Mouse (Mus musculus): ENCODE measurements around the gene Fig4. TPM values are rescaled to one million over a fixed set of nuclear protein-coding genes. Genes with fewer than 3 reads are reported as not detected.

Fig4 gene
- polyA plus RNA-seq (2012; ENCODE audit: insufficient read depth, insufficient read length, low replicate concordance, missing spikeins) = not detected in 2 replicates

- Histone ChIP-seq H3K4me3 (ENCODE audit: insufficient read depth, low read depth, low read length) (peak within 1 kb of the TSS; percentile 67), H3K4me1 (ENCODE audit: control insufficient read depth, insufficient read depth, low read length) (peaks cover 2% of the 10 kb centered on the region; the same call in 1 of the 2 replicates), H3K27ac (ENCODE audit: insufficient read depth, low read depth, low read length) (peak within 1 kb of the TSS; percentile 50; the same call in 1 of the 2 replicates)
- under 1% methylated on average over 38 of the region's 38 CpGs for WGBS
- TF ChIP-seq POLR2A (IDR thresholded peaks at IDR 0.05; ENCODE audit: insufficient read depth, low read depth, low read length) = peak; percentile 34; the same call in 1 of the 2 replicates
- TF ChIP-seq CTCF (IDR thresholded peaks at IDR 0.05; ENCODE audit: insufficient read depth, low read depth, low read length) = 0 out of 2 replicates have a peak, but pooled peaks have one; percentile 16
These were observed at the start of gene Fig4 for GRCm38 (mm10) chr10:41302689-41303431. Fig4 (minus strand) TSS chr10:41303260.

GRCm38 (mm10) chr10:41341346-41341745, 38.3 kb upstream of the Fig4 start:
- 92% methylated on average over 7 of the region's 7 CpGs for WGBS
- no peak overlapping the region for H3K4me3 ChIP-seq (ENCODE audit: insufficient read depth, low read depth, low read length)
- H3K4me1 ChIP-seq (ENCODE audit: control insufficient read depth, insufficient read depth, low read length) = no peaks in the 10 kb centered on the region
- TF ChIP-seq POLR2A (IDR thresholded peaks at IDR 0.05; ENCODE audit: insufficient read depth, low read depth, low read length) (no peak), CTCF (IDR thresholded peaks at IDR 0.05; ENCODE audit: insufficient read depth, low read depth, low read length) (no peak)
- no peak overlapping the region for H3K27ac ChIP-seq (ENCODE audit: insufficient read depth, low read depth, low read length)

- 85% methylated on average over 2 of the region's 2 CpGs for WGBS
These were observed 29.5 kb upstream of the Fig4 start for GRCm38 (mm10) chr10:41332533-41333043.

GRCm38 (mm10) chr10:41315866-41316265, 12.8 kb upstream of the Fig4 start:
- H3K27ac ChIP-seq (ENCODE audit: insufficient read depth, low read depth, low read length) = no peak overlapping the region
- peaks cover 2% of the 10 kb centered on the region; the same call in 1 of the 2 replicates for H3K4me1 ChIP-seq (ENCODE audit: control insufficient read depth, insufficient read depth, low read length)
- no peak for TF ChIP-seq CTCF (IDR thresholded peaks at IDR 0.05; ENCODE audit: insufficient read depth, low read depth, low read length)
- no peak for TF ChIP-seq POLR2A (IDR thresholded peaks at IDR 0.05; ENCODE audit: insufficient read depth, low read depth, low read length)
- H3K4me3 ChIP-seq (ENCODE audit: insufficient read depth, low read depth, low read length) = no peak overlapping the region
- 57% methylated on average over 3 of the region's 3 CpGs for WGBS

More at GRCm38 (mm10) chr10:41332533-41333043, 29.5 kb upstream of the Fig4 start:
- TF ChIP-seq POLR2A (IDR thresholded peaks at IDR 0.05; ENCODE audit: insufficient read depth, low read depth, low read length) (no peak), CTCF (IDR thresholded peaks at IDR 0.05; ENCODE audit: insufficient read depth, low read depth, low read length) (no peak)
- Histone ChIP-seq H3K4me3 (ENCODE audit: insufficient read depth, low read depth, low read length) (no peak overlapping the region), H3K4me1 (ENCODE audit: control insufficient read depth, insufficient read depth, low read length) (no peaks in the 10 kb centered on the region), H3K27ac (ENCODE audit: insufficient read depth, low read depth, low read length) (no peak overlapping the region)

GRCm38 (mm10) chr10:41308205-41308604, 5.1 kb upstream of the Fig4 start:
- no peak for TF ChIP-seq POLR2A (IDR thresholded peaks at IDR 0.05; ENCODE audit: insufficient read depth, low read depth, low read length)
- no peak for TF ChIP-seq CTCF (IDR thresholded peaks at IDR 0.05; ENCODE audit: insufficient read depth, low read depth, low read length)
- Histone ChIP-seq H3K4me1 (ENCODE audit: control insufficient read depth, insufficient read depth, low read length) (no peaks in the 10 kb centered on the region), H3K27ac (ENCODE audit: insufficient read depth, low read depth, low read length) (no peak overlapping the region), H3K4me3 (ENCODE audit: insufficient read depth, low read depth, low read length) (no peak overlapping the region)
- WGBS = 89% methylated on average over 4 of the region's 4 CpGs

GRCm38 (mm10) chr10:41304961-41305455, 1.9 kb upstream of the Fig4 start:
- Histone ChIP-seq H3K27ac (ENCODE audit: insufficient read depth, low read depth, low read length) (no peak overlapping the region), H3K4me3 (ENCODE audit: insufficient read depth, low read depth, low read length) (no peak overlapping the region), H3K4me1 (ENCODE audit: control insufficient read depth, insufficient read depth, low read length) (peaks cover 2% of the 10 kb centered on the region; the same call in 1 of the 2 replicates)
- TF ChIP-seq CTCF (IDR thresholded peaks at IDR 0.05; ENCODE audit: insufficient read depth, low read depth, low read length) = no peak
- TF ChIP-seq POLR2A (IDR thresholded peaks at IDR 0.05; ENCODE audit: insufficient read depth, low read depth, low read length) = no peak
- WGBS = 77% methylated on average over 9 of the region's 9 CpGs

GRCm38 (mm10) chr10:41303639-41304444, 782 bp upstream of the Fig4 start, which contains the start of gene Ak9:
Ak9 (plus strand) TSS chr10:41303980.
- Histone ChIP-seq H3K4me1 (ENCODE audit: control insufficient read depth, insufficient read depth, low read length) (peaks cover 2% of the 10 kb centered on the region; the same call in 1 of the 2 replicates), H3K4me3 (ENCODE audit: insufficient read depth, low read depth, low read length) (peak within 1 kb of the TSS; percentile 67), H3K27ac (ENCODE audit: insufficient read depth, low read depth, low read length) (peak within 1 kb of the TSS; percentile 50; the same call in 1 of the 2 replicates)
- TF ChIP-seq POLR2A (IDR thresholded peaks at IDR 0.05; ENCODE audit: insufficient read depth, low read depth, low read length) (no peak), CTCF (IDR thresholded peaks at IDR 0.05; ENCODE audit: insufficient read depth, low read depth, low read length) (peak; percentile 53; the same call in 1 of the 2 replicates)
- WGBS = under 1% methylated on average over 25 of the region's 25 CpGs

GRCm38 (mm10) chr10:41300161-41300560, 2.9 kb downstream of the Fig4 start:
- WGBS = 74% methylated on average over 1 of the region's 1 CpGs

More at GRCm38 (mm10) chr10:41300161-41300560, 2.9 kb downstream of the Fig4 start:
- Histone ChIP-seq H3K4me3 (ENCODE audit: insufficient read depth, low read depth, low read length) (no peak overlapping the region), H3K27ac (ENCODE audit: insufficient read depth, low read depth, low read length) (no peak overlapping the region), H3K4me1 (ENCODE audit: control insufficient read depth, insufficient read depth, low read length) (peaks cover 4% of the 10 kb centered on the region; the same call in 1 of the 2 replicates)
- TF ChIP-seq CTCF (IDR thresholded peaks at IDR 0.05; ENCODE audit: insufficient read depth, low read depth, low read length) (no peak), POLR2A (IDR thresholded peaks at IDR 0.05; ENCODE audit: insufficient read depth, low read depth, low read length) (no peak)

Data from olfactory bulb, adult 2 months (tissue).